In the genomic region with DNA sequence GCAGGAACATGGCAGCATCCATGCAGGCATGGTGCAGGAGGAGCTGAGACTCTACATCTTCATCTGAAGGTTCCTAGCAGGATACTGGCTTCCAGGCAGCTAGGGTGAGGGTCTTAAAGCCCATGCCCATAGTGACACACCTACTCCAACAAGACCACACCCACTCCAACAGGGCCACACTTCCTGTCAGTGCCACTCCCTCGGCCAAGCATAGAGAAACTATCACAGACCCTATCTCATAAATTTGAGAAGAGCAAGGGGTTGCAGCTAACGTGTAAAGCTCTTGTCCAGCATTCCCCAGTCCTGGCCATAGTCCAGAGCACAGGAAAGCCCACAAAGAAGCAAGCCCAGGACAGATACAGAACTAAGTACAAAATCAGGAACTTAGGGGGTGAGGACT, we compare ENCODE assay signal across 12 mouse cellular contexts. TPM values are rescaled to one million over a fixed set of nuclear protein-coding genes. Genes with fewer than 3 reads are reported as not detected.
A peak's percentile ranks its signal among the peaks of the same experiment; 100 is the strongest.
DNase-seq lines count a peak whose midpoint lies in the region; ATAC-seq and TF ChIP-seq lines count a peak whose summit lies in the region.
"Had no signal": no experiment of that assay in that cellular context is flagged by ENCODE, and none has a peak within 500 bp of the region (broad histone marks: within the 10 kb centered on the region; RNA-seq: fewer than 3 reads in every experiment).

No protein-coding gene starts in this region.

- no peaks in the 10 kb centered on the region for H3K9me3 ChIP-seq in forebrain, embryonic 12.5 days
- H3K9me3 ChIP-seq in forebrain, postnatal 0 days (ENCODE audit: low read length) = no peaks in the 10 kb centered on the region
- H3K9me3 ChIP-seq in liver, embryonic 11.5 days (ENCODE audit: control insufficient read depth, low read length) = no peaks in the 10 kb centered on the region
- peaks cover 5% of the 10 kb centered on the region for H3K9me3 ChIP-seq in CH12.LX (replicated peaks; ENCODE audit: low read length)
- H3K9me3 ChIP-seq: limb, embryonic 15.5 days had no signal

- no peak overlapping the region for H3K4me3 ChIP-seq in forebrain, embryonic 12.5 days (replicated peaks)
- H3K4me3 ChIP-seq in forebrain, postnatal 0 days (ENCODE audit: low read depth, low read length) = no peak overlapping the region
- H3K4me3 ChIP-seq in liver, embryonic 11.5 days (ENCODE audit: low read depth, low read length) = no peak overlapping the region
- H3K4me3 ChIP-seq in CH12.LX (replicated peaks in 1 of 3; ENCODE audit: low read depth in 2 of 3, low read length in 2 of 3, poor library complexity in 1 of 3) = peak overlapping the region in 2 of 3 experiments; percentile 35 to 66

- H3K27ac ChIP-seq in forebrain, embryonic 12.5 days = no peak overlapping the region
- H3K27ac ChIP-seq in forebrain, postnatal 0 days (ENCODE audit: low read depth, low read length) = no peak overlapping the region
- no peak overlapping the region for H3K27ac ChIP-seq in liver, embryonic 11.5 days (ENCODE audit: low read depth, low read length)
- H3K27ac ChIP-seq in CH12.LX (ENCODE audit: insufficient read depth, low read depth) = no peak overlapping the region
- H3K27ac ChIP-seq: limb, embryonic 15.5 days had no signal

- no peak for TF ChIP-seq RAD21 in CH12.LX (IDR thresholded peaks at IDR 0.05; ENCODE audit: low read depth, low read length)

- no peak for ATAC-seq in forebrain, embryonic 12.5 days (ENCODE audit: low FRiP score)
- no peak for ATAC-seq in forebrain, postnatal 0 days
- no peak for ATAC-seq in liver, embryonic 11.5 days (replicated peaks; ENCODE audit: low FRiP score)

- in situ Hi-C loops in CH12.LX (cut with MboI; ENCODE audit: low pct_ligation_motif_present, low pct_unique_long_range_greater_than_20kb, low sequenced_read_pairs) = loop anchor here (5.0 to 10.0 kb wide), 2 partner anchors 59 to 374 kb away; no protein-coding TSS in a partner anchor

- no peaks in the 10 kb centered on the region for H3K36me3 ChIP-seq in forebrain, embryonic 12.5 days (replicated peaks)
- H3K36me3 ChIP-seq in forebrain, postnatal 0 days (ENCODE audit: insufficient read depth) = no peaks in the 10 kb centered on the region
- H3K36me3 ChIP-seq in liver, embryonic 11.5 days (ENCODE audit: control insufficient read depth, insufficient read depth, low read length) = no peaks in the 10 kb centered on the region
- H3K36me3 ChIP-seq in CH12.LX (replicated peaks in 1 of 2; ENCODE audit: control insufficient read depth in 1 of 2, insufficient read depth in 1 of 2, low read length in 1 of 2) = no peaks in the 10 kb centered on the region
- H3K36me3 ChIP-seq: G1E; limb, embryonic 15.5 days had no signal

- no peak for TF ChIP-seq POLR2A in CH12.LX (IDR thresholded peaks at IDR 0.05; ENCODE audit: low read depth, low read length)

- 52% methylated on average over 2 of the region's 2 CpGs for WGBS in forebrain, embryonic 12.5 days
- 55% methylated on average over 2 of the region's 2 CpGs for WGBS in forebrain, postnatal 0 days
- 35% methylated on average over 2 of the region's 2 CpGs for WGBS in liver, embryonic 11.5 days

- peak overlapping the region; percentile 60 for H3K4me2 ChIP-seq in forebrain, embryonic 12.5 days
- H3K4me2 ChIP-seq in forebrain, postnatal 0 days (ENCODE audit: low read depth) = no peak overlapping the region
- peak overlapping the region; percentile 86 for H3K4me2 ChIP-seq in liver, embryonic 11.5 days
- peak overlapping the region; percentile 80; the same call in 1 of the 2 replicates for H3K4me2 ChIP-seq in CH12.LX (ENCODE audit: insufficient read depth, low read depth, poor library complexity, severe bottlenecking)

- peaks cover 12% of the 10 kb centered on the region for H3K4me1 ChIP-seq in forebrain, embryonic 12.5 days
- H3K4me1 ChIP-seq in forebrain, postnatal 0 days (ENCODE audit: insufficient read depth) = peaks cover 4% of the 10 kb centered on the region; the same call in 1 of the 2 replicates
- H3K4me1 ChIP-seq in liver, embryonic 11.5 days (replicated peaks; ENCODE audit: control insufficient read depth, insufficient read depth, low read length) = peaks cover 27% of the 10 kb centered on the region
- peaks cover 0 to 12% of the 10 kb centered on the region in 2 experiments; a peak in 2 of 4 replicates for H3K4me1 ChIP-seq in CH12.LX (ENCODE audit: control insufficient read depth in 1 of 2, insufficient read depth in 2 of 2)

- H3K9ac ChIP-seq in forebrain, embryonic 12.5 days = no peak overlapping the region
- no peak overlapping the region for H3K9ac ChIP-seq in forebrain, postnatal 0 days
- H3K9ac ChIP-seq in liver, embryonic 11.5 days (ENCODE audit: low read depth, low read length) = no peak overlapping the region
- no peak overlapping the region for H3K9ac ChIP-seq in CH12.LX (ENCODE audit: insufficient read depth, low read depth)
- H3K9ac ChIP-seq: limb, embryonic 15.5 days had no signal

- dilution Hi-C loops in CH12.LX (cut with MboI; ENCODE audit: extremely low pct_ligation_motif_present, extremely low pct_unique_long_range_greater_than_20kb, low sequenced_read_pairs) = no loop called here

- no peak for DNase-seq in forebrain, postnatal 0 days
- DNase-seq in liver, embryonic 11.5 days (ENCODE audit: low spot score) = no peak
- DNase-seq in liver (no peak), CH12.LX (ENCODE audit: extremely low read depth) (no peak)
- peak; percentile 18 for DNase-seq in induced T-regulatory cell, adult 2 months (ENCODE audit: low read depth)
- DNase-seq in gastrocnemius, adult 18-20 months (ENCODE audit: low spot score) = no peak
- DNase-seq in kidney, postnatal 36 days = no peak

- no peak for TF ChIP-seq CTCF in forebrain, postnatal 0 days (IDR thresholded peaks at IDR 0.05; ENCODE audit: low read depth)
- no peak for TF ChIP-seq CTCF in CH12.LX (conservative IDR thresholded peaks at IDR 0.05 in 1 of 2, IDR thresholded peaks at IDR 0.05 in 1 of 2; ENCODE audit: low read depth in 2 of 2, low read length in 2 of 2)

- no peaks in the 10 kb centered on the region for H3K79me2 ChIP-seq in CH12.LX (replicated peaks; ENCODE audit: control insufficient read depth, extremely low read depth, insufficient read depth, poor library complexity, severe bottlenecking)

- peaks cover 5% of the 10 kb centered on the region for H3K27me3 ChIP-seq in forebrain, embryonic 12.5 days
- no peaks in the 10 kb centered on the region for H3K27me3 ChIP-seq in forebrain, postnatal 0 days (ENCODE audit: insufficient read depth, low read length)
- no peaks in the 10 kb centered on the region for H3K27me3 ChIP-seq in liver, embryonic 11.5 days (replicated peaks; ENCODE audit: control insufficient read depth, insufficient read depth, low read length)
- no peaks in the 10 kb centered on the region for H3K27me3 ChIP-seq in CH12.LX (replicated peaks)
- H3K27me3 ChIP-seq: limb, embryonic 15.5 days had no signal

- TF ChIP-seq EP300 in CH12.LX (IDR thresholded peaks at IDR 0.05; ENCODE audit: low read length) = no peak

TF ChIP-seq in CH12.LX, 34 proteins besides CTCF, POLR2A, EP300 and RAD21:
- no peak for TF ChIP-seq POLR2AphosphoS2 (IDR thresholded peaks at IDR 0.05; ENCODE audit: low read depth, low read length)
- TF ChIP-seq MXI1 (IDR thresholded peaks at IDR 0.05; ENCODE audit: low read depth, low read length) = no peak
- TF ChIP-seq HCFC1 (IDR thresholded peaks at IDR 0.05; ENCODE audit: low read depth, low read length) = no peak
- no peak for TF ChIP-seq SMC3 (IDR thresholded peaks at IDR 0.05; ENCODE audit: low read depth, low read length)

RNA-seq across cellular contexts. Expression of gene Cfap126, which starts 12.7 kb away (rescaled TPM):
- polyA plus RNA-seq in forebrain, embryonic 12.5 days (2016; fragmentation: Nextera tagmentation; extraction: Ambion mirVana) = 3.9 and 5.2 TPM in 2 replicates
- total RNA-seq in forebrain, postnatal 0 days (2014; rRNA removed) = 1.7 and 2.4 TPM in 2 replicates
- polyA plus RNA-seq in forebrain, postnatal 0 days (2015; fragmentation: Nextera tagmentation; extraction: Ambion mirVana) = 11.7 and 13.7 TPM in 2 replicates
- polyA plus RNA-seq in liver, embryonic 11.5 days (2014; fragmentation: Nextera tagmentation; extraction: Ambion mirVana) = 1.4 and 2.2 TPM in 2 replicates
- total RNA-seq in CH12.LX (2012; rRNA removed) (0.76 and 2.0 TPM in 2 replicates), CH12.LX (2014; rRNA removed) (0.43 and 0.79 TPM in 2 replicates)
- 2.5 and 3.4 TPM in 2 replicates for polyA plus RNA-seq in CH12.LX (2012; ENCODE audit: insufficient read length, low read depth)
- 1 to 10 TPM; 1.2 to 2.0 TPM for total RNA-seq in gastrocnemius, adult 18-20 months (2021)

RNA-seq across cellular contexts. Expression of gene Fcgr3, which starts 36.3 kb away (rescaled TPM):
- 4.8 and 4.9 TPM in 2 replicates for polyA plus RNA-seq in forebrain, embryonic 12.5 days (2016; fragmentation: Nextera tagmentation; extraction: Ambion mirVana)
- 13.5 and 14.9 TPM in 2 replicates for total RNA-seq in forebrain, postnatal 0 days (2014; rRNA removed)
- 13.9 and 14.6 TPM in 2 replicates for polyA plus RNA-seq in forebrain, postnatal 0 days (2015; fragmentation: Nextera tagmentation; extraction: Ambion mirVana)
- 28.7 and 29.8 TPM in 2 replicates for polyA plus RNA-seq in liver, embryonic 11.5 days (2014; fragmentation: Nextera tagmentation; extraction: Ambion mirVana)
- 4.3 and 8.5 TPM in 2 replicates for total RNA-seq in CH12.LX (2012; rRNA removed)
- total RNA-seq in CH12.LX (2014; rRNA removed) = 6.1 and 6.3 TPM in 2 replicates
- polyA plus RNA-seq in CH12.LX (2012; ENCODE audit: insufficient read length, low read depth) = 2.6 and 3.7 TPM in 2 replicates
- total RNA-seq in gastrocnemius, adult 18-20 months (2021) = 1 to 10 TPM; 1.8 to 4.4 TPM

RNA-seq across cellular contexts. Expression of gene Sdhc, which starts 49.4 kb away (rescaled TPM):
- polyA plus RNA-seq in forebrain, embryonic 12.5 days (2016; fragmentation: Nextera tagmentation; extraction: Ambion mirVana) = 218 and 236 TPM in 2 replicates
- 195 and 197 TPM in 2 replicates for total RNA-seq in forebrain, postnatal 0 days (2014; rRNA removed)
- polyA plus RNA-seq in forebrain, postnatal 0 days (2015; fragmentation: Nextera tagmentation; extraction: Ambion mirVana) = 285 and 302 TPM in 2 replicates
- polyA plus RNA-seq in liver, embryonic 11.5 days (2014; fragmentation: Nextera tagmentation; extraction: Ambion mirVana) = 261 and 281 TPM in 2 replicates
- total RNA-seq in CH12.LX (2012; rRNA removed) = 79.4 and 87.5 TPM in 2 replicates
- total RNA-seq in CH12.LX (2014; rRNA removed) = 178 and 205 TPM in 2 replicates
- polyA plus RNA-seq in CH12.LX (2012; ENCODE audit: insufficient read length, low read depth) = 120 and 153 TPM in 2 replicates
- total RNA-seq in gastrocnemius, adult 18-20 months (2021) = 100 to 1,000 TPM; 667 to 772 TPM

RNA-seq across cellular contexts. Expression of gene Mpz, which starts 49.5 kb away (rescaled TPM):
- 0.54 and 1.0 TPM in 2 replicates for polyA plus RNA-seq in forebrain, embryonic 12.5 days (2016; fragmentation: Nextera tagmentation; extraction: Ambion mirVana)
- 0.38 TPM in 1 of 2 replicates, not detected in the other for total RNA-seq in forebrain, postnatal 0 days (2014; rRNA removed)
- 0.30 and 0.67 TPM in 2 replicates for polyA plus RNA-seq in forebrain, postnatal 0 days (2015; fragmentation: Nextera tagmentation; extraction: Ambion mirVana)
- polyA plus RNA-seq in liver, embryonic 11.5 days (2014; fragmentation: Nextera tagmentation; extraction: Ambion mirVana) = 0.14 TPM in 1 of 2 replicates, not detected in the other
- total RNA-seq in CH12.LX (2012; rRNA removed) (0.04 and 0.21 TPM in 2 replicates), CH12.LX (2014; rRNA removed) (not detected in 2 replicates)
- 0.26 and 0.49 TPM in 2 replicates for polyA plus RNA-seq in CH12.LX (2012; ENCODE audit: insufficient read length, low read depth)
- 10 to 100 TPM; 28.7 to 29.5 TPM for total RNA-seq in gastrocnemius, adult 18-20 months (2021)
- total RNA-seq: G1E; hematopoietic stem cell, adult 5-6 weeks; left cerebral cortex, postnatal 10 days had no signal
- polyA plus RNA-seq: G1E had no signal

Comparison
In these comparisons a context has a peak if more than half of its experiments do, and no peak if none do; other contexts are left out.
1. H3K4me3 ChIP-seq: peak in CH12.LX (2 of 3); none in forebrain, embryonic 12.5 days (single experiment), forebrain, postnatal 0 days (single experiment) and liver, embryonic 11.5 days (single experiment).